Mouse (Mus musculus): ENCODE measurements around the gene Tmem132d. TPM values are rescaled to one million over a fixed set of nuclear protein-coding genes. Genes with fewer than 3 reads are reported as not detected.

The Tmem132d gene
- polyA plus RNA-seq, 1 experiment: 5.8 TPM

DNA sequence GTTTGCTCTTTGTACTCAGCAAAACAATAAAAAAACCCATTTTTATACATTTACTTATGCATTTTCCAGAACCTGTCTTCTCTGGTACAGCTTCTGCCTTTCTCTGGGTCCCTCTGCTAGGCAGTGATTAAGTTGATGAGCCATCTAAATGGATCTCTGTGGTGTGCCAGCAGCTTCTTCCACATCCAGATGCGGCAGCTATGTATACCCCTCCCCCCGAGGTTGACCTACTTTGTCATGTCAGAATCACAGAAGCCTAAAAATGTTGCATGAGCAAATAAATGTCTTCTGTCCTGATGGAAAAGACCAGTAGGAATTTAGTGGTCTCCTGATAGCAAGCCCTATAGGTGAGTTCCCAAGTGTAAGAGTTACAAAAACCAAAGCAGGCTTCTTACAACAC, 601.1 kb downstream of the Tmem132d start:
- DNase-seq (ENCODE audit: low read depth): no peak
- no peak for TF ChIP-seq CTCF (IDR thresholded peaks at IDR 0.05; ENCODE audit: borderline replicate concordance, extremely low read depth, insufficient read depth, insufficient read length)
- no peak for TF ChIP-seq POLR2A (IDR thresholded peaks at IDR 0.05; ENCODE audit: borderline replicate concordance, extremely low read depth, insufficient read depth, insufficient read length, poor library complexity, severe bottlenecking)

DNA sequence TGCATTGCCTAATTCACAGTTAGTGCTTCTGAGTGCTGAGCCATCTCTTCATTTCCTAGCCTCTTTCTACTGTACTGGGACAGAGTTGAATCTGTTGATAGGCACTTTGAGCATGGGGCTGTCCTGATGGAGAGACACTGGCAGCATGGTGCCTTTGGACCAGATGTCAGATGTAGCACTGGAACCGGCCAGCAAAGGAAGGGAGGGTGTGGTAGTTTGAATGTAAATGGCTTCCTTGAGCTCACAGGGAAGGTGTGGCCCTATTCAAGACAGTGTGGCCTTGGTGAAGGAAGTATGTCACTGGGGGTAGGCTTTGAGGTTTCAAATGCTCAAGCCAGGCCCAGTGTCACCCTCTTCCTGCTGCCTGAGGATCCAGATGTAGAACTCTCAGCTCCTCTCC, 602.0 kb downstream of the Tmem132d start:
- DNase-seq (ENCODE audit: low read depth): no peak
- TF ChIP-seq CTCF (IDR thresholded peaks at IDR 0.05; ENCODE audit: borderline replicate concordance, extremely low read depth, insufficient read depth, insufficient read length) (no peak), POLR2A (IDR thresholded peaks at IDR 0.05; ENCODE audit: borderline replicate concordance, extremely low read depth, insufficient read depth, insufficient read length, poor library complexity, severe bottlenecking) (no peak)

DNA sequence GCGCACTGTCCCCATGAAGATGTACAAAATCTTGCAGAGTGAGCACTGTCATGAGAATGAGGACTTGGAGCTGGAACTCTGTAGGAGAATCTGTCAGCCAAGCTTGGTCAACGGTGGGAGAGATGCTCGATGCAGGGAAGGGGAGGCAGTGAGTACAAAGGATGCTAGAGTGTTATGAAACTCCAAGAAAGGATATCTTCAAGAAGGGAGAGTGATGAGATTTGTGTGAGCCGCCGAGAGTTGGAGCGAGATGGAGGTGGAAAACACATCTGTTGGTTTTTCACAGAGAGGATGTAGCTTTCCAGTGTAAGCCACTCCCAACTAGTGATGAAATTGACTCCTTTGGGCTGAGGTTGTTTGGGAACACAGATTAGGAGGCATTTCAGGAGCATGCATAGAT, 604.1 kb downstream of the Tmem132d start:
- no peak for TF ChIP-seq CTCF (IDR thresholded peaks at IDR 0.05; ENCODE audit: borderline replicate concordance, extremely low read depth, insufficient read depth, insufficient read length)
- TF ChIP-seq POLR2A (IDR thresholded peaks at IDR 0.05; ENCODE audit: borderline replicate concordance, extremely low read depth, insufficient read depth, insufficient read length, poor library complexity, severe bottlenecking): no peak
- no peak for DNase-seq (ENCODE audit: low read depth)

DNA sequence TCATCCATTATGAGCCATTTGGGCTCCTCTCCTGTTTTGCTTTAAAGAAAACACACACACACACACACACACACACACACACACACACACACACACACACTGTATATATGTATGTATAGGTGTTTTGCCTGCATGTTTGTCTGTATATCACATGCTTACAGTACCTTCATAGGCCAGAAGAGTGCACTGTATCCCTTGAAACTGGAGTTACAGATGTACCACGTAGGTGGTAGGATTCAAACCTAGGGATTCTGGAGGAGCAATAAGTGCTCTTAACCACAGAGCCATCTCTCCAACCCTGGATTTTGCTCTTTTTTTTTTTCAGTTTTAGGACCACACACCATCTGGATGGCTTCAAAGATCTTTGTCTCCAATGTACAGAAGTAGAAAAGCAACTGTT, 610.9 kb downstream of the Tmem132d start:
- TF ChIP-seq CTCF (IDR thresholded peaks at IDR 0.05; ENCODE audit: borderline replicate concordance, extremely low read depth, insufficient read depth, insufficient read length) (0 out of 2 replicates have a peak, but pooled peaks have one; percentile 23), POLR2A (IDR thresholded peaks at IDR 0.05; ENCODE audit: borderline replicate concordance, extremely low read depth, insufficient read depth, insufficient read length, poor library complexity, severe bottlenecking) (no peak)
- DNase-seq (ENCODE audit: low read depth): peak; percentile 40

DNA sequence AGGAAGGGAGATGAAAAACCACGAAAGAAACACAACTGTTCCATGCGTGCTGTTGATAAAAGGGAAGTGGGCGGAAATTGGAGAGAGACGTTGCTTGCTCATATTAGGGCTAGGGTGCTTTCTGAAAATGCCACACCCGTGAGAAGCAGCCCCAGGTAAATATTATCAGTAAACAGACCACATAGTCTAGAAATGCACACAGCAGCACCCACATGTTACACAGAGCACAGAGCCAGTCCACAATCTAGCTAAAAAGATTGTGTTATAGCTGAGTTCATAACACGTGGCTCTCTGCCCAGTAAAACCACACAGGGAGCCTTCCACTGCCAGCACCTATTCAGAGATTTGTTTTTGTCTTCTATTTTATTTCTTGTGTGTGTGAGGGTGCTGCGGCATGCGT, 617.6 kb downstream of the Tmem132d start:
- TF ChIP-seq POLR2A (IDR thresholded peaks at IDR 0.05; ENCODE audit: borderline replicate concordance, extremely low read depth, insufficient read depth, insufficient read length, poor library complexity, severe bottlenecking): no peak
- no peak for TF ChIP-seq CTCF (IDR thresholded peaks at IDR 0.05; ENCODE audit: borderline replicate concordance, extremely low read depth, insufficient read depth, insufficient read length)
- no peak for DNase-seq (ENCODE audit: low read depth)

DNA sequence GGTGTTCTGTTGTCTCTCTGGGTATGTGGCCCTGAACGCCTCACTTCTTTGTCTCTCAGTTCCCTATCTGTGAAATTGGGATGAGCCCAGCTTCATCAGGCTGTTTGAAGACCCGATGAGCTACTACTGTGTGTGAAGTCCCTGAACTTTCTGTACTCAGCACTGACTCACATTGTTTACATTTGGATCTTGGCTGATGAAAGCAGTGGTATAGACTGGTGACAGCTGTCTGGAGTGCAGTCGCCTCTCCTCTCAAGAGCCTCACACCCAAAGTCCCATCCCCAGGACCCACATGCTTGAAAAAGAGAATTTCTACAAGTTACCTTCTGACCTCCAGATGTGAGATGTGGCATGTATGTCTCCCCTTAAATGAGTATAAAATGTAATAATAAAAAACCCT, 625.5 kb downstream of the Tmem132d start:
- no peak for DNase-seq (ENCODE audit: low read depth)
- no peak for TF ChIP-seq CTCF (IDR thresholded peaks at IDR 0.05; ENCODE audit: borderline replicate concordance, extremely low read depth, insufficient read depth, insufficient read length)
- TF ChIP-seq POLR2A (IDR thresholded peaks at IDR 0.05; ENCODE audit: borderline replicate concordance, extremely low read depth, insufficient read depth, insufficient read length, poor library complexity, severe bottlenecking): no peak

DNA sequence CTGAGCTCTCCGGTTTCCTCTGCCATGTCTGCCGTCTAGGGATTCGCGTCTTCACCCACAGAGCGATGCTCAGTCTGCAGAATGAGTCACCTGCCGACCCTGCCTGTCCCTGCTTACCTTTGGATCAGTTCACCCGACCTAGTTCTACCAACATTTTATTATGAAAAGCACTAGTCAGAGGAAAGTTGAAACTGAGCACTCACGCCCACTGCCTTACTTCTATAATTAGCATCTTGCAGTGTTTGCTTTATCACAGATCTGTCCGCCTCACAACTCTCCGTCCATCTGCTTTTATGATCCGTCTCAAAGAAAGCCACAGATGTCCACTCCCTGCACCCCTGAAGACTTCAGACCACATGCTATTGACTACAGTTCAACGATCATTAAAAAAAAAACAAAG, 626.0 kb downstream of the Tmem132d start:
- TF ChIP-seq CTCF (IDR thresholded peaks at IDR 0.05; ENCODE audit: borderline replicate concordance, extremely low read depth, insufficient read depth, insufficient read length): no peak
- TF ChIP-seq POLR2A (IDR thresholded peaks at IDR 0.05; ENCODE audit: borderline replicate concordance, extremely low read depth, insufficient read depth, insufficient read length, poor library complexity, severe bottlenecking): no peak
- DNase-seq (ENCODE audit: low read depth): no peak

DNA sequence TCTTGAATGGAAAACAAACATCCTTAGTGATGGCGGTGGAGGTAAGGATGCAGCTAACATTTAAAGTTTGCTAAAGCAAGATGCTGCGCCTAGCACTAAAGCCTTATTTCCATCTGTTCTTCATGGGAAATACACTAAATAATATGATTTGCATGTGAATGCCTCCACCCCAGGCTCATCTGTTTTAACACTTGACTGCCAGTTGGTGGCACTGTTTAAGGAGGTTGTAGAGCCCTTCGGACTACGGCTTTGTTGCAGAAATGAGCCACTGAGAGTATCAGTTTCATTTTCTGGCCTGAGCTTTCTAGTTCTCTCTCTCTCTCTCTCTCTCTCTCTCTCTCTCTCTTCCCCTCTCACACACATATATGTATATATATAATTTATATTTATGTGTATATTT, 632.0 kb downstream of the Tmem132d start:
- TF ChIP-seq CTCF (IDR thresholded peaks at IDR 0.05; ENCODE audit: borderline replicate concordance, extremely low read depth, insufficient read depth, insufficient read length) (peak; percentile 42; the same call in 1 of the 2 replicates), POLR2A (IDR thresholded peaks at IDR 0.05; ENCODE audit: borderline replicate concordance, extremely low read depth, insufficient read depth, insufficient read length, poor library complexity, severe bottlenecking) (no peak)
- DNase-seq (ENCODE audit: low read depth): peak; percentile 74

DNA sequence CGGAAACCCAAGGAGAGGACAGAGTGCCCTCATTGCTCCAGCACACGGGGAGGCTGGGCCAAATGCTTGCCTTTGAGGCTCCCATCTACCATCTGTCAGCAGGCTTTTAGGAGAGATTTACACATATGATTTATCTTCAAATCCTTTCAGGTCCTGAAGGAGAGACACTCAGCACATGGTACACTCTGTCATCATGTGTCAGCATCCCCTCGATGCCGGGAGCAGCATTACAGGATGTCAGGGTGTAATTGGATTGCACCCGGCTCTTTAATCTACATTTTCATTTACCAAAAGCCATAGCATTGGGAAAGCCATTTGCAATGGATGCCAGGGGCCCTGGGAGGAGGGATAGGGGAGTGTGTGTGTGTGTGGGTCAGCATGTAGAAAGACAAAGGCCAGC, 651.7 kb downstream of the Tmem132d start:
- no peak for TF ChIP-seq POLR2A (IDR thresholded peaks at IDR 0.05; ENCODE audit: borderline replicate concordance, extremely low read depth, insufficient read depth, insufficient read length, poor library complexity, severe bottlenecking)
- TF ChIP-seq CTCF (IDR thresholded peaks at IDR 0.05; ENCODE audit: borderline replicate concordance, extremely low read depth, insufficient read depth, insufficient read length): no peak
- DNase-seq (ENCODE audit: low read depth): peak; percentile 59

DNA sequence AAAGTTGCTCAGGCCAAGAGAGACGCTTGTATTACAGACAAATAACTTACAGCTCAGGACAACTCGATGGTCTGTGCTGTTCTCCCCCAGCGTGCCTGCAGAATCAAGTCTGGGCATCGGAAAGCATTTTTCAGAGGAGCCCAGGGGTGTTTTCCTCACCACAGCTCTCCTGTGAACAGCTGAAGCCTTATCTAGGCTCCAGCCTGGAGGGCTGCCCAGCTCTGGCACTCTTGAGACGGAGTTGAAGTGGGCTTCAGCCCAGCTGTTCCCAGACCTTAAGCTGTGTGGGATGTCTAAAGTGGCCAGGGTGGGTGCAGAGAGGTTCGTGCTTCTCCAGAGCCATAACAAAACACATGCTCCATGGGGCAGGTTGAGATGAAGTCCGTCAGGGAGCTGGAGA, 657.1 kb downstream of the Tmem132d start:
- peak; percentile 23 for DNase-seq (ENCODE audit: low read depth)
- no peak for TF ChIP-seq CTCF (IDR thresholded peaks at IDR 0.05; ENCODE audit: borderline replicate concordance, extremely low read depth, insufficient read depth, insufficient read length)
- no peak for TF ChIP-seq POLR2A (IDR thresholded peaks at IDR 0.05; ENCODE audit: borderline replicate concordance, extremely low read depth, insufficient read depth, insufficient read length, poor library complexity, severe bottlenecking)

DNA sequence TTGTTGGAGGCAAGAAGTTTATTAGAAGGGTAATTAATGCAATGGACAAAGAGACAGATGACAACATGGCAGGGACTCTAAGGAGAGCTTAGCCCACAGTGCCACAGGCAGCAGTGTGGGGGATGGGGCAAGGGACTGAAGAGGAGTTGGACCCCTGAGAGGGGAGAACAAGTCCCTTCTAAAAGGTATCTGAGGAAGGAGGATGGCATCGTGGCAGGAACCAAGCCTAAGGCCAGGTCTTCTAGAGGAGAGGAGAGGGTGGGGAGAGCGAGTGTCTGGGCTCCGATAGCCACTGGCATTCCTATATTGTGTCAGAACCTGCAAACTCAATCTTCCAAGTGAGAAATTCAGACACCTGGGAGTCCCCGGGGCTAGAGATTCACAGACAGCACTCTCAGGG, 674.3 kb downstream of the Tmem132d start:
- no peak for DNase-seq (ENCODE audit: low read depth)
- TF ChIP-seq CTCF (IDR thresholded peaks at IDR 0.05; ENCODE audit: borderline replicate concordance, extremely low read depth, insufficient read depth, insufficient read length) (no peak), POLR2A (IDR thresholded peaks at IDR 0.05; ENCODE audit: borderline replicate concordance, extremely low read depth, insufficient read depth, insufficient read length, poor library complexity, severe bottlenecking) (no peak)

DNA sequence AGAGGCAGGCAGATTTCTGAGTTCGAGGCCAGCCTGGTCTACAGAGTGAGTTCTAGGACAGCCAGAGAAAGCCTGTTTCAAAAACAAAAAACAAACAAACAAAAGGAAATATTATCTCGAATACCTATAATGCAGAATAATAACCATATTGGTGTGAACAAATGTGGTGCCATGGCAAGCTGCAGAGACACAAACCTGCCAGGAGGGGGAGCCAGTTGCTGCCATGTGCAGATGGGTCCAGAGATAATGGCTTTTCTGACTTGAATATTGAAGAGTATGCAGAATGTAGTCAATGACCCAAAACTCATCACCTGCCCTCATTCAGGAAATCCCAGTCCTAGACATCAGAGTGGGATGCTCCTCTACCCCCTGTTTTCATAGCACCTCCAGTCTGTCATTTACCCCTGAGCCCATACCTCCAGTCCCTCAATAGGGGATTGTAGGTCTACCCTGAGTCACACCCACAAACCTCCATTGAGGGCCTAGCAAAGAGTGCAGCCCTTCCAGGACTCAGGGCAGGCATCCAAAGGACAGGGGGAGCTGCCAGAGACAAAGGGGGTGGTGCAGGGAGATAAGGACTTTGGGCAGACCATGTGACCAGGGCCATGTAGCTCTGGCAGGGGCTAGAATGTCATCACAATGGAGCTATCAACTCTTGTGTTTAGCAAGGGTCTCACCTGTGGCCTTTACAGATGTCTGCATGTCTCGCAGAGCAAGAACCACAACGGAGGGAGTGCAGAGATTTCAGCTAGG, 676.0 kb downstream of the Tmem132d start:
- DNase-seq (ENCODE audit: low read depth): no peak
- TF ChIP-seq CTCF (IDR thresholded peaks at IDR 0.05; ENCODE audit: borderline replicate concordance, extremely low read depth, insufficient read depth, insufficient read length) (peak; percentile 39; the same call in 1 of the 2 replicates), POLR2A (IDR thresholded peaks at IDR 0.05; ENCODE audit: borderline replicate concordance, extremely low read depth, insufficient read depth, insufficient read length, poor library complexity, severe bottlenecking) (no peak)
